Comparison of ENCODE assay signal across 11 mouse cellular contexts in the genomic region with DNA sequence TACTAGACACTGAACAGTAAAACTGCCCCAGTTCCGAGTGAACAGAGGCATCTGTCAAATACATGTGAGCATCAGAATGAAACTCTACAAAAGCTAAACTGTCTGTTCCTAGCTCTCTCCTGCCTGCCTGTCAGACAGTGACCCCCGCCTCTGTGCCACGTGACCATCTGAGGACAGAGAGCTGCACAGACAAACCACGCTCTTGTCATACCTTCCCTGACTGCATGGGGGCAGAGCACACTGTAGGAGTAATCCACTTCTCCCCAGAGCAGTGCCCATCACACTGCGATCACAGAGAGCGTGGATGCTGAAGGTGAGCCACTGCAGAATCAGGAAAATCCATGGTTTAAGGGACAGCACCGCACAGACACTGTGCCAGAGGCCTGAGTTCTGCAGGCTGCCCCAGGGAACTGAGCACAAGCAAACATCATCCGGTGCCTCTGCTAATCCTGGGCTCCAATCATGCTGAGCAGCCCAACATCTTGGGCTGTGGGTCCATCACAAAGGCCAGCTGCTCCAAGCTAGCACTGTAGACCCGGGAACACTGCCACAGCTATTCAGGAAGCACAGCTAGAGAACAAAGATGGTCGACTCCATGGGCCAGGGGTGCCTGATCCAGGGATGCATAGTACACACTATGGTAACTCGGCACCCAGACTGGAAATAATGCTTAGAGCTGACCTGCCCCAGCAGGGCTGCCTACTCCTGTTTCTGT.
DNase-seq lines count a peak whose midpoint lies in the region; ATAC-seq and TF ChIP-seq lines count a peak whose summit lies in the region.
"Had no signal": no experiment of that assay in that cellular context is flagged by ENCODE, and none has a peak within 500 bp of the region (broad histone marks: within the 10 kb centered on the region; RNA-seq: fewer than 3 reads in every experiment).

No protein-coding gene starts in this region.

- H3K9ac ChIP-seq in heart, embryonic 12.5 days, result no peak overlapping the region
- no peak overlapping the region for H3K9ac ChIP-seq in heart, embryonic 11.5 days (ENCODE audit: low read depth, low read length)
- no peak overlapping the region for H3K9ac ChIP-seq in midbrain, embryonic 11.5 days (ENCODE audit: low read length)
- no peak overlapping the region for H3K9ac ChIP-seq in forebrain, embryonic 15.5 days (replicated peaks)
- H3K9ac ChIP-seq in stomach, postnatal 0 days (ENCODE audit: low read length), result no peak overlapping the region

- ATAC-seq in heart, embryonic 12.5 days (ENCODE audit: insufficient number of reproducible peaks, low FRiP score), result 0 out of 2 replicates have a peak, but pooled peaks have one; percentile 51
- no peak for ATAC-seq in heart, embryonic 11.5 days (replicated peaks; ENCODE audit: insufficient number of reproducible peaks, low FRiP score, low TSS enrichment)
- ATAC-seq in midbrain, embryonic 11.5 days (ENCODE audit: low FRiP score), result peak; percentile 40; the same call in 1 of the 2 replicates
- ATAC-seq in forebrain, embryonic 15.5 days (replicated peaks), result no peak
- ATAC-seq in stomach, postnatal 0 days (ENCODE audit: low FRiP score, low TSS enrichment), result no peak

- 77% methylated on average over 11 of the region's 11 CpGs for WGBS in heart, embryonic 12.5 days
- whole genome bisulfite sequencing in heart, embryonic 11.5 days (ENCODE audit: insufficient replicate concordance), result 75% methylated on average over 11 of the region's 11 CpGs
- 78% methylated on average over 11 of the region's 11 CpGs for WGBS in midbrain, embryonic 11.5 days
- 77% methylated on average over 11 of the region's 11 CpGs for WGBS in midbrain, embryonic 10.5 days
- WGBS in forebrain, embryonic 15.5 days, result 68% methylated on average over 11 of the region's 11 CpGs
- WGBS in stomach, postnatal 0 days, result 78% methylated on average over 11 of the region's 11 CpGs

- no peak for DNase-seq in midbrain, embryonic 11.5 days (ENCODE audit: low spot score, missing footprints)
- DNase-seq in midbrain, embryonic 10.5 days (ENCODE audit: low spot score), result no peak
- DNase-seq in stomach, postnatal 0 days (ENCODE audit: low spot score), result no peak
- no peak for DNase-seq in c-Kit-positive CD71-positive TER-119-positive erythroid progenitor cells, embryonic 14.5 days (ENCODE audit: low spot score)
- DNase-seq: adrenal gland, adult 8-10 months; kidney, adult 2 months had no signal

- TF ChIP-seq EP300 in stomach, postnatal 0 days (optimal IDR thresholded peaks at IDR 0.05), result no peak

- H3K27me3 ChIP-seq in heart, embryonic 12.5 days (replicated peaks), result no peaks in the 10 kb centered on the region
- H3K27me3 ChIP-seq in heart, embryonic 11.5 days (ENCODE audit: control insufficient read depth, insufficient read depth, low read length), result no peaks in the 10 kb centered on the region
- H3K27me3 ChIP-seq in midbrain, embryonic 11.5 days (ENCODE audit: control insufficient read depth, insufficient read depth, low read length), result no peaks in the 10 kb centered on the region
- no peaks in the 10 kb centered on the region for H3K27me3 ChIP-seq in midbrain, embryonic 10.5 days (ENCODE audit: low read depth, poor library complexity, severe bottlenecking)
- no peaks in the 10 kb centered on the region for H3K27me3 ChIP-seq in forebrain, embryonic 15.5 days
- no peaks in the 10 kb centered on the region for H3K27me3 ChIP-seq in stomach, postnatal 0 days (ENCODE audit: control insufficient read depth, insufficient read depth, low read length)

- TF ChIP-seq CTCF in stomach, postnatal 0 days (IDR thresholded peaks at IDR 0.05; ENCODE audit: low read depth), result peak; percentile 36; the same call in 1 of the 2 replicates

- H3K27ac ChIP-seq in heart, embryonic 12.5 days (ENCODE audit: poor library complexity, severe bottlenecking), result no peak overlapping the region
- no peak overlapping the region for H3K27ac ChIP-seq in heart, embryonic 11.5 days (ENCODE audit: low read depth, low read length)
- no peak overlapping the region for H3K27ac ChIP-seq in midbrain, embryonic 11.5 days (ENCODE audit: low read depth, low read length)
- H3K27ac ChIP-seq in midbrain, embryonic 10.5 days (replicated peaks), result no peak overlapping the region
- peak overlapping the region; percentile 41; the same call in 1 of the 2 replicates for H3K27ac ChIP-seq in forebrain, embryonic 15.5 days (replicated peaks)
- no peak overlapping the region for H3K27ac ChIP-seq in stomach, postnatal 0 days (replicated peaks)
- H3K27ac ChIP-seq: heart, embryonic 10.5 days had no signal

- no peak overlapping the region for H3K4me2 ChIP-seq in heart, embryonic 12.5 days
- no peak overlapping the region for H3K4me2 ChIP-seq in heart, embryonic 11.5 days
- H3K4me2 ChIP-seq in midbrain, embryonic 11.5 days, result no peak overlapping the region
- H3K4me2 ChIP-seq in forebrain, embryonic 15.5 days (replicated peaks), result no peak overlapping the region
- no peak overlapping the region for H3K4me2 ChIP-seq in stomach, postnatal 0 days (replicated peaks; ENCODE audit: low read depth)

- peaks cover 23% of the 10 kb centered on the region for H3K4me1 ChIP-seq in heart, embryonic 12.5 days (replicated peaks)
- peaks cover 12% of the 10 kb centered on the region for H3K4me1 ChIP-seq in heart, embryonic 11.5 days (ENCODE audit: control insufficient read depth, insufficient read depth, low read length)
- no peaks in the 10 kb centered on the region for H3K4me1 ChIP-seq in midbrain, embryonic 11.5 days (ENCODE audit: control insufficient read depth, insufficient read depth, low read length)
- no peaks in the 10 kb centered on the region for H3K4me1 ChIP-seq in midbrain, embryonic 10.5 days
- peaks cover 22% of the 10 kb centered on the region for H3K4me1 ChIP-seq in forebrain, embryonic 15.5 days
- no peaks in the 10 kb centered on the region for H3K4me1 ChIP-seq in stomach, postnatal 0 days (replicated peaks; ENCODE audit: control insufficient read depth, insufficient read depth)

- peaks cover 69% of the 10 kb centered on the region for H3K36me3 ChIP-seq in heart, embryonic 12.5 days
- H3K36me3 ChIP-seq in heart, embryonic 11.5 days (ENCODE audit: control insufficient read depth, insufficient read depth, low read length), result peaks cover 29% of the 10 kb centered on the region
- peaks cover 11% of the 10 kb centered on the region for H3K36me3 ChIP-seq in midbrain, embryonic 11.5 days (ENCODE audit: control insufficient read depth, insufficient read depth, low read length)
- peaks cover 82% of the 10 kb centered on the region for H3K36me3 ChIP-seq in midbrain, embryonic 10.5 days
- H3K36me3 ChIP-seq in forebrain, embryonic 15.5 days, result peaks cover 17% of the 10 kb centered on the region
- peaks cover 20% of the 10 kb centered on the region for H3K36me3 ChIP-seq in stomach, postnatal 0 days (ENCODE audit: control insufficient read depth, insufficient read depth, low read length)

- no peaks in the 10 kb centered on the region for H3K9me3 ChIP-seq in heart, embryonic 12.5 days (replicated peaks)
- H3K9me3 ChIP-seq in heart, embryonic 11.5 days (replicated peaks; ENCODE audit: control insufficient read depth, low read length), result 0 out of 2 replicates have a peak, but pooled peaks cover 3% of the 10 kb centered on the region
- H3K9me3 ChIP-seq in midbrain, embryonic 11.5 days (ENCODE audit: control insufficient read depth, low read length), result no peaks in the 10 kb centered on the region
- no peaks in the 10 kb centered on the region for H3K9me3 ChIP-seq in midbrain, embryonic 10.5 days (replicated peaks)
- no peaks in the 10 kb centered on the region for H3K9me3 ChIP-seq in forebrain, embryonic 15.5 days
- H3K9me3 ChIP-seq in stomach, postnatal 0 days (ENCODE audit: control insufficient read depth, low read length), result no peaks in the 10 kb centered on the region
- H3K9me3 ChIP-seq: heart, embryonic 10.5 days had no signal

- H3K4me3 ChIP-seq in heart, embryonic 12.5 days, result no peak overlapping the region
- no peak overlapping the region for H3K4me3 ChIP-seq in heart, embryonic 11.5 days (ENCODE audit: low read depth, low read length)
- H3K4me3 ChIP-seq in midbrain, embryonic 11.5 days (ENCODE audit: low read depth, low read length), result no peak overlapping the region
- no peak overlapping the region for H3K4me3 ChIP-seq in midbrain, embryonic 10.5 days
- H3K4me3 ChIP-seq in forebrain, embryonic 15.5 days, result no peak overlapping the region
- no peak overlapping the region for H3K4me3 ChIP-seq in stomach, postnatal 0 days (ENCODE audit: low read depth, low read length)
- H3K4me3 ChIP-seq: erythroblast, embryonic 14.5 days; heart, embryonic 10.5 days had no signal

Comparison
In these comparisons a context has a peak if more than half of its experiments do, and no peak if none do; other contexts are left out.
1. ATAC-seq: peak in heart, embryonic 12.5 days (single experiment) and midbrain, embryonic 11.5 days (single experiment); none in heart, embryonic 11.5 days (single experiment), forebrain, embryonic 15.5 days (single experiment) and stomach, postnatal 0 days (single experiment).